Mouse (Mus musculus): ENCODE measurements at regions not wholly inside any gene's neighbourhood (a gene's known extent, or its start where the extent isn't known, plus 50 kb on each side); places are given as distances from the start of the nearest gene placed in this dataset.

DNA sequence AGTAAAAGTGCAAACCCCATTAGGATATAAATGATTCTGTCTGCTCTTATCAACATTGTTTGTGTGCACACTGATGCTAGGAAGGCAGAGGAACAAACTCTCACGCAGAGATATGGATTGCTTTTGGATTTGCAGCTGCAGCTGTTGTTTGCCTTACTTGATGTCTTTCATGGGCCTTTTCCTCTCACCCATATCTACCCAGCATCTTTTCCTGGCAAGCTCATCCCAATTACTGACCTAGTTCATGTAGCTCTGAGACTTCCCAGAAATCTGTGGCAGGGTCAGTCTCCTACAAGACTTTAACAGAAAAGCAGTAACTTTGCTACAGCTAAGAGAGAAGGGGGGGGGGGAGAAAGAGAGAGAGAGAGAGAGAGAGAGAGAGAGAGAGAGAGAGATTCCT lies 189.9 kb downstream of the Gnat3 start:
- no peak overlapping the region for H3K4me3 ChIP-seq (replicated peaks; ENCODE audit: extremely low read depth, low read depth, low read length)
- WGBS: 29% methylated on average over 1 of the region's 1 CpGs

DNA sequence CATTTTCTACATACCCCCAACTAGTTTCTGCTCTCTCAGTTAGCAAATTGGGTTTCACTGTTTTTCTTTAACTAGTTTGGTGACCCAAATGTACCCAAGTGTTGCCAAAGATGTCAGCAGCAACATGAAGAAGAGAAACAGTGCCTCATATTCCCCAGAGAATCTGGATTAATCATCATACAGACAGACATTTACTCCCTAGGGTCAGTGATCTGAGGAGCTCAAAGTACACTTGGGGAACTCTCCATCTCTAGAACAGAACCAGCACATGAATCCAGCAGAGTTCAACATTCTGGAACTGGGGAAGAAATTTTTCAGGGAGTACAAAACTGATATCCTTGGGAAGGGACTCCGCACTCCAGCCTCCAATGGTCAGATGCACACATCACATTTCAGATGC lies 191.4 kb downstream of the Gnat3 start:
- Histone ChIP-seq H3K4me3 (replicated peaks; ENCODE audit: extremely low read depth, low read depth, low read length) (no peak overlapping the region), H3K4me1 (ENCODE audit: control insufficient read depth, insufficient read depth, low read length) (no peaks in the 10 kb centered on the region)
- DNase-seq: no peak
- no peak for TF ChIP-seq POLR2A (IDR thresholded peaks at IDR 0.05; ENCODE audit: borderline replicate concordance, extremely low read depth, low read depth, low read length)
- no peak for TF ChIP-seq CTCF (IDR thresholded peaks at IDR 0.05; ENCODE audit: insufficient read depth, low read length)
- 97% methylated on average over 1 of the region's 1 CpGs for WGBS

More for the DNA sequence above, 189.9 kb downstream of the Gnat3 start:
- no peaks in the 10 kb centered on the region for H3K4me1 ChIP-seq (ENCODE audit: control insufficient read depth, insufficient read depth, low read length)
- TF ChIP-seq POLR2A (IDR thresholded peaks at IDR 0.05; ENCODE audit: borderline replicate concordance, extremely low read depth, low read depth, low read length) (no peak), CTCF (IDR thresholded peaks at IDR 0.05; ENCODE audit: insufficient read depth, low read length) (no peak)
- no peak for DNase-seq

DNA sequence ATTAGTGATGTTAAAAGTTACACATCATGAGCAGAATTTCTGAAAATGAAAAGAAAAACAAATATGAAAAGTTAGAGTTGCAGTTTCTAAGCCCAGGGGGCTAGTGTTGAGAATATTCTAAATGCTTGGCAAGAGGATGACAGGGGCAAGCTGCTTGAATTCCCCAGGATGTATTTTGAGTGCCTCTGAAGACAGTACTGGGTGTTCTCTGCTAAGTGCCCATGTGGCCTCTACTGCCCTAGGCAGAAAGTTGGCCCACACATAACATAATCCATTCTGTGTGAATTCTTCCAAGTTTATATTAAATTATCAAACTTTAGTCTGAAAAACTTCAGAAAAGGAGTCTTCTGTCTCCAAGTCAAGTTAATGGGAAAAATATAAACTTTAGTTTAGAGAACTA lies 196.6 kb downstream of the Gnai1 start:
- no peak for TF ChIP-seq CTCF (IDR thresholded peaks at IDR 0.05; ENCODE audit: insufficient read depth, low read length)
- DNase-seq: no peak

DNA sequence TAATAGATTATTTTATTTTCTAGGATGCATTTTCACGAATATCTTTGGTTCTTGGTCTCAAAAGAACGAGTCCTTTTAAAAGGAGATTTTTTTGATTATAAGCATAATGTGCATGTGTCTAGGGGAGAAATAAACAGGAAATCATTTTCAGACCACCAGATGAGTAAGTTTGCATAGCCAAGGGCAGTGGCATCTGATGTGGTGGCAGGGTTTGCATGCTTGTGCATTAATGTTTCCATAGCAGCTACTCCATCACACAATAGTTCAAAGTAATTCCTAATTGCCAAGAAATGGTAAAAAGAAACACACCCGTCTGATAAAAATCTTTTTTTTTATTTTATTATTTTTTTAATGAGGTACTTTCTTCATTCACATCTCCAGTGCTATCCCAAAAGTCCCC lies 182.3 kb downstream of the Gnai1 start:
- WGBS: 62% methylated on average over 3 of the region's 3 CpGs
- TF ChIP-seq POLR2A (IDR thresholded peaks at IDR 0.05; ENCODE audit: borderline replicate concordance, extremely low read depth, low read depth, low read length): no peak
- TF ChIP-seq CTCF (IDR thresholded peaks at IDR 0.05; ENCODE audit: insufficient read depth, low read length): no peak
- no peaks in the 10 kb centered on the region for H3K4me1 ChIP-seq (ENCODE audit: control insufficient read depth, insufficient read depth, low read length)
- no peak for DNase-seq
- H3K4me3 ChIP-seq (replicated peaks; ENCODE audit: extremely low read depth, low read depth, low read length): no peak overlapping the region

More for the DNA sequence above, 196.6 kb downstream of the Gnai1 start:
- Histone ChIP-seq H3K4me1 (ENCODE audit: control insufficient read depth, insufficient read depth, low read length) (no peaks in the 10 kb centered on the region), H3K4me3 (replicated peaks; ENCODE audit: extremely low read depth, low read depth, low read length) (no peak overlapping the region)

DNA sequence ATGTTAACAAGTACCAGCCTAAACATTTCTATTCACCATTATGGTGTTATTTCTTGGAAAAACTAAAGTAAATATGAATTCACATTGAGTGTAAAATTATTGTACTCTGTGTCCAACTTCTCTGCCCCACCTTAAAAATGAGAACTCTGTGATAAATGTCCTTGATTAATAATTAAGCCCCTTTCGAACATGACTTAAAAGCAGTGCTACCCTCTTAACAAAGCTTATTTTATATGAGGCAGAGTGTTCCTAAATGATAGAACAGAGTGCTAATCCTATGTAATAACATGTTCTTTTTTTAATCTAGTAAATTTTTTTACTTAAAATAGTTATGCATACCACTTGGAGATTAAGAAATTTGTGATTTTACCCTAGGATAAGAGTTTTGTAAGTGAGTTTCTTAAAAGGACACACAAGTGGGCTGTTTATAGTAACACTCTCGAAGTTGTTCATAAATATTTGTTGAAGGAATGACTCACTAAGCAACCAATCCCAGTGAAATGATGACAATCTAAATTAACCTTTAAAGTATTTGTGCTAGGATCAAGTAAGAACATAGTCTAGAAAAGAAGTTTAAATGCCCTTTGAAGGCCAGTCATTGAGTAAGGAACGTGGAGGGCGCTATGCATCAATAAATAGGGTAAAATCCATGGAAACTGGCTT lies 148.6 kb downstream of the Gnai1 start:
- TF ChIP-seq CTCF (IDR thresholded peaks at IDR 0.05; ENCODE audit: insufficient read depth, low read length): no peak
- no peak for TF ChIP-seq POLR2A (IDR thresholded peaks at IDR 0.05; ENCODE audit: borderline replicate concordance, extremely low read depth, low read depth, low read length)
- no peak for DNase-seq
- peaks cover 3% of the 10 kb centered on the region; the same call in 1 of the 2 replicates for H3K4me1 ChIP-seq (ENCODE audit: control insufficient read depth, insufficient read depth, low read length)
- WGBS: 50% methylated on average over 4 of the region's 4 CpGs
- no peak overlapping the region for H3K4me3 ChIP-seq (replicated peaks; ENCODE audit: extremely low read depth, low read depth, low read length)

Data from lung, adult 2 months (tissue).